Mouse (Mus musculus) ES-Bruce4 (cell line): Measurements from ENCODE around the gene Acat3. TPM values are rescaled to one million over a fixed set of nuclear protein-coding genes. Genes with fewer than 3 reads are reported as not detected.
"Not testable (repeated sequence)": the region's sequence is repeated elsewhere in the genome, so short reads cannot be mapped to it uniquely, and the experiment has no call there.

Experiments used
- H3K27ac ChIP-seq: 2 replicates; pipeline ENCODE4 v1.5.1; 2012; ENCODE audit warnings: low read length, inconsistent platforms; ENCODE audit not compliant: insufficient read depth
- H3K27me3 ChIP-seq: 2 replicates; pipeline ENCODE4 v1.6.1; 2012; ENCODE audit warnings: mild to moderate bottlenecking, low read length, inconsistent platforms; ENCODE audit not compliant: control insufficient read depth, poor library complexity, insufficient read depth, severe bottlenecking
- H3K36me3 ChIP-seq: 2 replicates; pipeline ENCODE4 v1.6.1; 2012; ENCODE audit warnings: inconsistent platforms, mild to moderate bottlenecking, low read length, moderate library complexity; ENCODE audit not compliant: control insufficient read depth, poor library complexity, insufficient read depth, severe bottlenecking
- H3K4me1 ChIP-seq: one replicate; pipeline ENCODE4 v1.8.1; 2011; ENCODE audit warnings: low read length; ENCODE audit not compliant: control insufficient read depth, insufficient read depth
- H3K4me3 ChIP-seq: 2 replicates; pipeline ENCODE4 v1.5.1; 2011; ENCODE audit warnings: low read depth, mild to moderate bottlenecking, low read length
- H3K9ac ChIP-seq: 2 replicates; pipeline ENCODE4 v1.6.1; 2012; ENCODE audit warnings: low read depth, mild to moderate bottlenecking, inconsistent platforms; ENCODE audit not compliant: poor library complexity, severe bottlenecking
- H3K9me3 ChIP-seq: replicated peaks from 2 replicates; pipeline ENCODE4 v1.6.1; 2012; ENCODE audit warnings: mild to moderate bottlenecking, low read length, inconsistent platforms; ENCODE audit not compliant: control insufficient read depth, poor library complexity, insufficient read depth, severe bottlenecking
- CTCF ChIP-seq: IDR thresholded peaks from one replicate; pipeline ENCODE4 v1.8.1; 2011; ENCODE audit warnings: low read depth, low read length
- EP300 ChIP-seq: IDR thresholded peaks from 2 replicates; pipeline ENCODE4 v1.6.1; 2011; ENCODE audit warnings: low read depth, low read length; ENCODE audit not compliant: insufficient read depth
- POLR2A ChIP-seq: IDR thresholded peaks from one replicate; pipeline ENCODE4 v1.8.1; 2011; ENCODE audit warnings: low read length; ENCODE audit not compliant: insufficient read depth
- polyA plus RNA-seq: library from polyadenylated mRNA; stranded (reverse); fragments of >200 nt; gene quantifications from 2 replicates; pipeline ENCODE4 v1.2.4, GENCODE M21; 2011; ENCODE audit warnings: low read depth; ENCODE audit not compliant: missing spikeins, insufficient read depth, insufficient read length

Acat3 gene
- polyA plus RNA-seq = 0.90 TPM in 1 of 2 replicates, not detected in the other

DNA sequence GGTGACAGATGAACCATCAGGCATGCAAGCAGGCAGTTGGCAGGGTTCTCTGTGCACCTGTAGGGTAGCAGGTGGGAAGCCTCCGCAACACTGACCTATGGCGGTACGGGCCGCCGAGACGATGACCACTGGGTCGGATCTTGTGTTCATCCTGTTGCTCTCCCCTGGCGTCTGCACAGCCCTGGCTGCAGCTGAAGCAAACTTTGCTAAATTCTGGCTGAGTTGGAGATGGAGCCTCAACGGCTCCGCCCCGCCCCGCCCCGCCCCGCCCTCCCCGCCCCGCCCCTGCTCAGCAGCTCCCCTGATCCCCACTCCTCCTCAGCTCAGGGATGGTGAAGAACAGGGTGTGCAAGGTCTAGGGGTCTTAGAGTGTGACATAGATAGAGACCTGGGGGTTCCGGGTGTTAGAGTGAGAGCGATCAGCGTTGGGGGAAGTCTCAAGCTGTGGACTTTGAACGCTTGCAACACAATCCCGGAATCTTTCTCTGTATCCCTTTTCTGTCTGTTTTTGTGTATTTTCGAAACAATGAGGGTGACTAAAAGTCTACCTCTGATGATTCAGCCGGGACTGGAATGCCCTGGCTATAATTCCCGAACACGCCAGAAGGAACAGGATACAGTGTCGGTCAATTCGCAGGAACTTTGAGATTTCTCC is at the start of gene Acat3:
TSS of gene Acat3 (minus strand) at position 450 of the 655 bp plus-strand sequence.
- Histone ChIP-seq H3K4me3 (peak within 1 kb of the TSS; percentile 56), H3K27ac (no peak within 1 kb of the TSS), H3K36me3 (peaks cover 13% of the 10 kb centered on the region), H3K4me1 (no peaks in the 10 kb centered on the region), H3K9me3 (no peaks in the 10 kb centered on the region), H3K27me3 (no peaks in the 10 kb centered on the region), H3K9ac (no peak within 1 kb of the TSS)
- TF ChIP-seq EP300 (no peak), POLR2A (no peak), CTCF (no peak)

DNA sequence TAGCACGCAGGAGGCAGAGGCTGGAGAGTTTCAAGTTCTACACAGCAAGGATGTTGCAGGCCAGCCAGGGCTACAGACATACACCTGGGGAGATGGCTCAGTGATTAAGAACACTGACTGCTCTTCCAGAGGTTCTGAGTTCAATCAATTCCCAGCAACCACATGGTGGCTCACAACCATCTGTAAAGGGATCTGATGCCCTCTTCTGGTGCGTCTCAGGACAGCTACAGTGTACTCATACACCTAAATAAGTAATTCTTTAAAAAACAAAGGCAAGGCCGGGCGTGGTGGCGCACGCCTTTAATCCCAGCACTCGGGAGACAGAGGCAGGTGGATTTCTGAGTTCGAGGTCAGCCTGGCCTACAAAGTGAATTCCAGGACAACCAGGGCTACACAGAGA is 47.7 kb upstream of the Acat3 start:
- not testable (repeated sequence) for H3K9me3 ChIP-seq, H3K9ac ChIP-seq, H3K4me1 ChIP-seq, H3K27me3 ChIP-seq
- Histone ChIP-seq H3K36me3 (peaks cover 33% of the 10 kb centered on the region), H3K4me3 (peak overlapping the region; percentile 6; the same call in 1 of the 2 replicates), H3K27ac (peak overlapping the region; percentile 60; the same call in 1 of the 2 replicates)

DNA sequence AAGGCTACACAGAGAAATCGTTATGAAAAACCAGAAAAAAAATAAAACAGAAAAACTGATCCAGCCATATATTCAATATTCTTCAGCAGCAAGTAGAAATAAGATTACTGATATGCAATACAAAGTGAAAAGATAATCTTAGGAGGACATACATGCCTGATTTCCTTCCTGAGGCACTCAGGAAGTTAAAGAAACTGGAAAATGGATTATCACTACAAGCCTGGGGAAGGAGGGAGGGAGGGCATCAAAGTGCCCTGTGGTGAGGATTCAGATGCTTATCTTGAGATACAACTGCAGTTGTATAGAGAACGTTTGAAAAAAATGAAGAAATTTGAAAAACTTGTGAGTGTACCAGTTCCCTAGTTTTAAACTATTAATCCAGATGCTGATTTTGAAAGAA is 43.6 kb upstream of the Acat3 start:
- Histone ChIP-seq H3K27me3 (no peaks in the 10 kb centered on the region), H3K4me1 (no peaks in the 10 kb centered on the region), H3K9ac (no peak overlapping the region), H3K4me3 (no peak overlapping the region), H3K36me3 (peaks cover 65% of the 10 kb centered on the region), H3K9me3 (no peaks in the 10 kb centered on the region), H3K27ac (no peak overlapping the region)
- no peak for TF ChIP-seq POLR2A
- TF ChIP-seq EP300 = no peak
- TF ChIP-seq CTCF = no peak

DNA sequence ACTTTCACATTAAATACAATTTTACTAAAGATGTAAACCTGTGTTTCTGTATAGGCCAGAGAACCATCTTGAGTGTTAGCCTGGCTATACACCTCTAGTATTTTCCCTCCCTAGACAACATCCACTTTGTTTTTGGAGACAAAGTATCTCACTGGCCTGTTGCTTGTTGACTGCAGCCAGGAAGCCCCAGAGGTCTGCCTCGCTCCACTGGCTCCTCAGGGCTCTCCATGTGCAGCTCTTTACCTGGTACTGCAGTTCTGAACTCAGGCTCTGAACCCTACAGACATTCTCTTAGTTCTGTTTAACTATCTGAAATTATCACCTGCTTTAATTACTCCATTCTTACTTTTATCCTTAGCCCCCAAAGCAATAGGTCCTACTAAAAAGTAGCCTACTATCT is 38.1 kb upstream of the Acat3 start:
- no peak overlapping the region for H3K9ac ChIP-seq
- H3K27ac ChIP-seq = no peak overlapping the region
- no peak overlapping the region for H3K4me3 ChIP-seq
- H3K27me3 ChIP-seq = no peaks in the 10 kb centered on the region
- H3K4me1 ChIP-seq = no peaks in the 10 kb centered on the region
- TF ChIP-seq EP300 (no peak), POLR2A (no peak), CTCF (no peak)
- H3K9me3 ChIP-seq = no peaks in the 10 kb centered on the region
- peaks cover 72% of the 10 kb centered on the region for H3K36me3 ChIP-seq

DNA sequence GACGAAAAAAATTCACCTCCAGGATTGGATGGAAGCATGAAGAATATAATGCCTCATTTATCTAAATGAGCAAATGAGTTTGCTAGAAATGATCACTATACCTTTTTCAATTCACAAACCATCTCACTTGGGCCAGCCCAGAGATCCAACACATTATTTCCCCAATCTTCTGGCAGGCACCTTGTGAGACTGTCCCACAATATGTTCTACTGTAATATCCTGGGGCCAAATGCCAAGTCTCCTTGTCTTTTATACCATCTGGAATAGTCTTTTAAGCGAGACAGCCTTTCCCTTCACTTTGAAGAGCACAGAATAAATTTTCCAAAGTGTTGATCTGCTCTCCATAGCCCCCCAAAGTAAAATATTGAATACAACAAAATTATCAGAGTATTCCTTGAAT is 33.5 kb upstream of the Acat3 start:
- Histone ChIP-seq H3K9me3 (no peaks in the 10 kb centered on the region), H3K4me1 (no peaks in the 10 kb centered on the region), H3K9ac (no peak overlapping the region), H3K27me3 (no peaks in the 10 kb centered on the region), H3K4me3 (no peak overlapping the region), H3K27ac (no peak overlapping the region), H3K36me3 (peaks cover 67% of the 10 kb centered on the region)
- no peak for TF ChIP-seq EP300

DNA sequence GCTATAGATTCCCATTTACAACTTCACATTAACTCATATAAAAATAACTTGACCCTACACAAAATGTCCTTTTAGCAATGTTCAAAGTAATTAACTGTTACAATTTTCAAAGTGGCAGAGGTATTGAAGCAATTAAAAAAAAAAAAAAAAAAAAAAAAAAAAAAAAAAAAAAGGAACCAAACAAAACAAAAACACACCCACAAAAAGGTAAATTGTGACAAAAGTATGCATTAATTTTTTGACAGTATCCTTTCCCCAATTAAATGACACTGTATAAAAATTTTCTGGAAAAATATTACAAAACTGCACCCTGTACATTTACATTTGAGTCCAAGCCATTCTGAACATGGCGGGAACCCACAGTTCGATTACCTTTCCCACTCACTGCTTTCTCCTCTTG is 26.8 kb upstream of the Acat3 start:
- peaks cover 40% of the 10 kb centered on the region for H3K36me3 ChIP-seq
- no peak overlapping the region for H3K27ac ChIP-seq

More for the DNA sequence above, 26.8 kb upstream of the Acat3 start:
- no peak overlapping the region for H3K9ac ChIP-seq
- no peak overlapping the region for H3K4me3 ChIP-seq
- no peaks in the 10 kb centered on the region for H3K27me3 ChIP-seq
- H3K9me3 ChIP-seq = no peaks in the 10 kb centered on the region
- H3K4me1 ChIP-seq = no peaks in the 10 kb centered on the region
- TF ChIP-seq POLR2A (no peak), CTCF (no peak), EP300 (no peak)
